Mouse (Mus musculus) brown adipose tissue, adult 24 weeks (tissue): ENCODE data around the gene Klk8. TPM values are rescaled to one million over a fixed set of nuclear protein-coding genes. Genes with fewer than 3 reads are reported as not detected.

Experiments
- H3K27ac ChIP-seq: fragments of 200-500 bp; replicated peaks from 2 replicates; pipeline ENCODE4 v1.5.1; 2012; ENCODE audit warnings: low read depth, mild to moderate bottlenecking, low read length
- H3K4me1 ChIP-seq: fragments of 200-500 bp; 2 replicates; pipeline ENCODE4 v1.6.1; 2012; ENCODE audit warnings: low read length, mixed read lengths; ENCODE audit not compliant: control insufficient read depth, insufficient read depth, insufficient read length
- H3K4me3 ChIP-seq: fragments of 200-500 bp; 2 replicates; pipeline ENCODE4 v1.5.1; 2012; ENCODE audit warnings: low read depth, mild to moderate bottlenecking, low read length, moderate library complexity; ENCODE audit not compliant: insufficient read depth
- polyA plus RNA-seq: library from polyadenylated mRNA; stranded (reverse); fragments of >200 nt; gene quantifications from 2 replicates; pipeline ENCODE4 v1.2.4, GENCODE M21; 2012; ENCODE audit not compliant: missing spikeins, insufficient read depth, insufficient read length

Gene Klk8
- polyA plus RNA-seq, 1 experiment: 3.4 TPM

- no peaks in the 10 kb centered on the region for H3K4me1 ChIP-seq
- H3K27ac ChIP-seq: no peak within 1 kb of the TSS
- H3K4me3 ChIP-seq: no peak within 1 kb of the TSS
These were observed 26.8 kb downstream of the Klk8 start, which contains the start of gene Klk6 for GRCm38 (mm10) chr7:43824199-43824598. TSS of gene Klk6 (plus strand) at chr7:43824499.

DNA sequence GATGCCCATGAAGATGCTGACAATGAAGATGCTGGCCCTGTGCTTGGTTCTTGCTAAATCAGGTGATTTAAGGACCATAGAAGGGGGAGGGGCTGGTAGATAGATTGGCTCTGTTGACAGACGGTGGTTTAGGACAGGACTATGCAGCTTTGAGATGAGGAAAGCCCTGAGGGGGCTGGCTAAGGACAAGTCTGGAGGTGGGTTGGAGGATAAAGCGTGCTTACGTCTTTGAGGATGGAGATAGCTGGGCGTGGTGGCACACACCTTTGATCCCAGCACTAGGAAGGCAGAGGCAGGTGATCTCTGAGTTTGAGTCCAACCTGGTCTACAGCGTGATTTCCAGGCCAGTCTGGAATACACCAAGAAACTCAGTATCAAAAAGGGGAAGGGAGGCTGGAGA lies 28.7 kb downstream of the Klk8 start:
- no peak overlapping the region for H3K4me3 ChIP-seq
- no peaks in the 10 kb centered on the region for H3K4me1 ChIP-seq
- no peak overlapping the region for H3K27ac ChIP-seq

GRCm38 (mm10) chr7:43827706-43828105 lies 30.3 kb downstream of the Klk8 start:
- Histone ChIP-seq H3K27ac (no peak overlapping the region), H3K4me1 (no peaks in the 10 kb centered on the region), H3K4me3 (no peak overlapping the region)

- no peaks in the 10 kb centered on the region for H3K4me1 ChIP-seq
- H3K4me3 ChIP-seq: no peak overlapping the region
- H3K27ac ChIP-seq: no peak overlapping the region
These were observed 31.6 kb downstream of the Klk8 start for GRCm38 (mm10) chr7:43829006-43829405.

DNA sequence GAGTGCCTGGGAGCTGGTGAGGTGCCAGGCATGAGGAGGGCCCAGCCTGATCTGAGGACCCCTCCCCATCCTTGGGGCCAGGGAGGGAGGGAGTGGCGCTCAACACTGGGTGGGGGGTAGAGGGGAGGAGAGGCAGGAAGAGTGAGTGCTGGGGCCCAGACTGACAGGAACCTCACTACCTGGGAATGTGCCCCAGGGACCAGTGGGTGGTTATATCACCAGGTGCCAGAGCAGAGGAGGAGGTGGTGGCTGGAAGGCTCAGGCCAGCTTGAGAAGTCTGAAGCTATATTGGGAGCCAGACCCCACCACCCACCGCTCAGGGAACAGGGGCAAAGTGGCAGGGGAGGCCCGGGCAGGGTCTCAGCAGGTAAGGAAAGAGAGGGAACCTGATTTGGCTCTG lies 44.3 kb downstream of the Klk8 start, which contains the start of gene Klk5:
Gene Klk5 (plus strand): TSS at position 271 of the 400 bp plus-strand sequence.
- Histone ChIP-seq H3K27ac (no peak within 1 kb of the TSS), H3K4me1 (no peaks in the 10 kb centered on the region), H3K4me3 (no peak within 1 kb of the TSS)

- H3K4me3 ChIP-seq: no peak overlapping the region
- no peaks in the 10 kb centered on the region for H3K4me1 ChIP-seq
- H3K27ac ChIP-seq: no peak overlapping the region
These were observed 46.4 kb downstream of the Klk8 start for GRCm38 (mm10) chr7:43843801-43844200.

DNA sequence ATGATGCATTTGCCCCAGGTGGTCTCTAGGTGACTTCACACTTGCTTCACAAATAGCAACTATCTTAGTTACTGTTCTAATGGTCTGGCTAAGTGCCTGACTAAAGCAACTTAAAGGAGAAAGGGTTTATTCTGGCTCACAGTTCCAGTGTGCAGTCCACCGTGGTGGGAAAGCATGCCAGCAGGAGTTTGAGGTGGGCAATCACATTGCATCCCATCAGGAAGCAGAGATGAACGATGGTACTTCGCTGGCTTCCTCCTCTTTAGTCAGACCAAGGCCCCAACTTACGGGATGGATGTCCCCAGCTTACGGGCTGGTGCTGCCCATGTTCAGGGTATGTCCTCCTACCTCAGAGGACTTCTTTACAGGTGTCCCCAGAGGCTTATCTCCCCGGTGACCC lies 54.2 kb downstream of the Klk8 start:
- no peaks in the 10 kb centered on the region for H3K4me1 ChIP-seq
- no peak overlapping the region for H3K27ac ChIP-seq
- no peak overlapping the region for H3K4me3 ChIP-seq

Other genes starting within 250 kb of the Klk8 start
- gene Zfp658, start 235.3 kb upstream of the Klk8 start, polyA plus RNA-seq: 0.79 and 0.88 TPM in 2 replicates
- gene Zfp719, start 218.0 kb upstream of the Klk8 start, polyA plus RNA-seq: 2.9 and 4.4 TPM in 2 replicates
- not detected in 2 replicates for gene Zfp819, start 190.4 kb upstream of the Klk8 start, polyA plus RNA-seq
- not detected in 2 replicates for gene Ceacam18, start 162.9 kb upstream of the Klk8 start, polyA plus RNA-seq
- gene Siglece, start 137.4 kb upstream of the Klk8 start, polyA plus RNA-seq: 1.3 and 2.7 TPM in 2 replicates
- gene Ctu1, start 125.6 kb upstream of the Klk8 start, polyA plus RNA-seq: 1.7 and 2.5 TPM in 2 replicates
- gene Klk14, start 107.2 kb upstream of the Klk8 start, polyA plus RNA-seq: not detected in 2 replicates
- gene Klk13, start 85.0 kb upstream of the Klk8 start, polyA plus RNA-seq: not detected in 2 replicates
- gene Klk12, start 28.7 kb upstream of the Klk8 start, polyA plus RNA-seq: not detected in 2 replicates
- gene Klk11, start 23.0 kb upstream of the Klk8 start, polyA plus RNA-seq: not detected in 2 replicates
- gene Klk10, start 16.5 kb upstream of the Klk8 start, polyA plus RNA-seq: not detected in 2 replicates
- not detected in 2 replicates for gene Klk9, start 5.7 kb upstream of the Klk8 start, polyA plus RNA-seq
- not detected in 2 replicates for gene Klk7, start 13.7 kb downstream of the Klk8 start, polyA plus RNA-seq
- not detected in 2 replicates for gene Klk6, start 26.9 kb downstream of the Klk8 start, polyA plus RNA-seq
- not detected in 2 replicates for gene Klk5, start 44.4 kb downstream of the Klk8 start, polyA plus RNA-seq
- not detected in 2 replicates for gene Klk4, start 83.6 kb downstream of the Klk8 start, polyA plus RNA-seq
- not detected in 2 replicates for gene Klk15, start 136.2 kb downstream of the Klk8 start, polyA plus RNA-seq
- gene Klk1b8, start 153.1 kb downstream of the Klk8 start, polyA plus RNA-seq: not detected in 2 replicates
- not detected in 2 replicates for gene Klk1b1, start 169.2 kb downstream of the Klk8 start, polyA plus RNA-seq
- not detected in 2 replicates for gene Klk1b9, start 178.5 kb downstream of the Klk8 start, polyA plus RNA-seq
- gene Klk1b11, start 198.3 kb downstream of the Klk8 start, polyA plus RNA-seq: not detected in 2 replicates
- not detected in 2 replicates for gene Klk1b26, start 214.6 kb downstream of the Klk8 start, polyA plus RNA-seq